Mouse (Mus musculus) CH12.LX (cell line): ENCODE data around the gene Aqp6. TPM values are rescaled to one million over a fixed set of nuclear protein-coding genes. Genes with fewer than 3 reads are reported as not detected.

ENCODE experiments used
- DNase-seq: peaks from one replicate; pipeline ENCODE4 v3.0.0-alpha.2; 2013; ENCODE audit errors: extremely low read depth
- H3K27ac ChIP-seq: 2 replicates; pipeline ENCODE4 v1.5.1; 2012; ENCODE audit warnings: low read depth, mild to moderate bottlenecking, control low read depth, moderate library complexity; ENCODE audit not compliant: insufficient read depth
- H3K27me3 ChIP-seq: replicated peaks from 2 replicates; pipeline ENCODE3; 2012; ENCODE audit warnings: inconsistent platforms
- H3K36me3 ChIP-seq, 2 experiments: replicated peaks in 1 of 2; 2 replicates each; pipeline versions ENCODE3 to v1.6.1; 2012; ENCODE audit warnings: inconsistent platforms in 1 of 2, low read length in 1 of 2, mild to moderate bottlenecking in 1 of 2, mixed read lengths in 1 of 2, moderate library complexity in 1 of 2; ENCODE audit not compliant: control insufficient read depth in 1 of 2, insufficient read depth in 1 of 2
- H3K4me1 ChIP-seq, 2 experiments: 2 replicates each; pipeline ENCODE4 v1.6.1; 2012; ENCODE audit warnings: inconsistent platforms in 1 of 2, moderate library complexity in 1 of 2; ENCODE audit not compliant: insufficient read depth in 2 of 2, control insufficient read depth in 1 of 2
- H3K4me2 ChIP-seq: 2 replicates; pipeline ENCODE4 v1.6.1; 2012; ENCODE audit warnings: low read depth, mild to moderate bottlenecking, control low read depth; ENCODE audit not compliant: poor library complexity, insufficient read depth, severe bottlenecking
- H3K4me3 ChIP-seq, 3 experiments: fragments of 150-350 bp in 1 of 3; sonication (generic) in 1 of 3; replicated peaks in 1 of 3; 2 replicates each; pipeline versions ENCODE3 to v1.5.1; 2011 to 2012; ENCODE audit warnings: low read depth in 2 of 3, low read length in 2 of 3, mild to moderate bottlenecking in 2 of 3, moderate library complexity in 2 of 3, control low read depth in 1 of 3, improper control_type of control experiment in 1 of 3, inconsistent platforms in 1 of 3, mixed read lengths in 1 of 3; ENCODE audit not compliant: poor library complexity in 1 of 3
- H3K79me2 ChIP-seq: replicated peaks from 2 replicates; pipeline ENCODE4 v1.6.1; 2012; ENCODE audit warnings: mild to moderate bottlenecking, moderate library complexity; ENCODE audit not compliant: control insufficient read depth, poor library complexity, insufficient read depth, severe bottlenecking; ENCODE audit errors: extremely low read depth
- H3K9ac ChIP-seq: 2 replicates; pipeline ENCODE4 v1.6.1; 2012; ENCODE audit warnings: low read depth, mild to moderate bottlenecking, control low read depth, moderate library complexity; ENCODE audit not compliant: insufficient read depth
- H3K9me3 ChIP-seq: replicated peaks from 2 replicates; pipeline ENCODE3; 2012; ENCODE audit warnings: low read length, inconsistent platforms, mixed read lengths
- CHD1 ChIP-seq: IDR thresholded peaks from 2 replicates; pipeline ENCODE4 v1.6.1; 2012; ENCODE audit warnings: low read depth, low read length, improper control_type of control experiment, inconsistent platforms
- CHD2 ChIP-seq: IDR thresholded peaks from 2 replicates; pipeline ENCODE4 v1.6.1; 2011; ENCODE audit warnings: low read length, improper control_type of control experiment
- E2F4 ChIP-seq: IDR thresholded peaks from 2 replicates; pipeline ENCODE4 v1.6.1; 2011; ENCODE audit warnings: low read depth, low read length, improper control_type of control experiment; ENCODE audit not compliant: insufficient replicate concordance
- ELF1 ChIP-seq: IDR thresholded peaks from 2 replicates; pipeline ENCODE4 v1.6.1; 2014; ENCODE audit warnings: low read depth, mild to moderate bottlenecking, inconsistent platforms, low read length, improper control_type of control experiment
- EP300 ChIP-seq: IDR thresholded peaks from 2 replicates; pipeline ENCODE4 v1.6.1; 2011; ENCODE audit warnings: low read length, improper control_type of control experiment
- ETS1 ChIP-seq: conservative IDR thresholded peaks from 2 replicates; pipeline ENCODE4 v1.6.1; 2012; ENCODE audit warnings: low read depth, mild to moderate bottlenecking, inconsistent platforms, low read length, improper control_type of control experiment, moderate library complexity
- HCFC1 ChIP-seq: IDR thresholded peaks from 2 replicates; pipeline ENCODE4 v1.6.1; 2012; ENCODE audit warnings: low read depth, mild to moderate bottlenecking, inconsistent platforms, low read length, improper control_type of control experiment
- JUN ChIP-seq: IDR thresholded peaks from 2 replicates; pipeline ENCODE4 v1.6.1; 2011; ENCODE audit warnings: low read depth, mild to moderate bottlenecking, low read length, improper control_type of control experiment, moderate library complexity; ENCODE audit not compliant: insufficient read depth
- MAFK ChIP-seq: IDR thresholded peaks from 2 replicates; pipeline ENCODE4 v1.6.1; 2011; ENCODE audit warnings: low read length, improper control_type of control experiment; ENCODE audit not compliant: insufficient replicate concordance
- MAX ChIP-seq: IDR thresholded peaks from 2 replicates; pipeline ENCODE4 v1.6.1; 2011; ENCODE audit warnings: low read length, improper control_type of control experiment
- MXI1 ChIP-seq: IDR thresholded peaks from 2 replicates; pipeline ENCODE4 v1.6.1; 2011; ENCODE audit warnings: mild to moderate bottlenecking, low read depth, low read length, improper control_type of control experiment
- NRF1 ChIP-seq: IDR thresholded peaks from 2 replicates; pipeline ENCODE4 v1.6.1; 2014; ENCODE audit warnings: low read depth, mild to moderate bottlenecking, inconsistent platforms, low read length, improper control_type of control experiment, moderate library complexity
- POLR2A ChIP-seq: IDR thresholded peaks from 2 replicates; pipeline ENCODE4 v1.6.1; 2011; ENCODE audit warnings: low read depth, mild to moderate bottlenecking, improper control_type of control experiment, low read length
- POLR2AphosphoS2 ChIP-seq: IDR thresholded peaks from 2 replicates; pipeline ENCODE4 v1.6.1; 2011; ENCODE audit warnings: low read depth, low read length, improper control_type of control experiment
- RAD21 ChIP-seq: IDR thresholded peaks from 2 replicates; pipeline ENCODE4 v1.6.1; 2011; ENCODE audit warnings: low read depth, mild to moderate bottlenecking, low read length, improper control_type of control experiment, moderate library complexity
- RCOR1 ChIP-seq: conservative IDR thresholded peaks from 2 replicates; pipeline ENCODE4 v1.6.1; 2012; ENCODE audit warnings: low read depth, mild to moderate bottlenecking, inconsistent platforms, low read length, improper control_type of control experiment
- TCF12 ChIP-seq: IDR thresholded peaks from 2 replicates; pipeline ENCODE4 v1.6.1; 2014; ENCODE audit warnings: low read depth, mild to moderate bottlenecking, inconsistent platforms, low read length, improper control_type of control experiment
- USF2 ChIP-seq: conservative IDR thresholded peaks from 2 replicates; pipeline ENCODE4 v1.6.1; 2011; ENCODE audit warnings: low read depth, low read length, improper control_type of control experiment
- ZC3H11A ChIP-seq: IDR thresholded peaks from 2 replicates; pipeline ENCODE4 v1.6.1; 2012; ENCODE audit warnings: low read depth, mild to moderate bottlenecking, inconsistent platforms, low read length, improper control_type of control experiment
- ZKSCAN1 ChIP-seq: IDR thresholded peaks from 2 replicates; pipeline ENCODE4 v1.6.1; 2012; ENCODE audit warnings: low read depth, inconsistent platforms, low read length, improper control_type of control experiment, borderline replicate concordance
- ZMIZ1 ChIP-seq: IDR thresholded peaks from 2 replicates; pipeline ENCODE4 v1.6.1; 2012; ENCODE audit warnings: low read depth, mild to moderate bottlenecking, inconsistent platforms, low read length, improper control_type of control experiment
- ZNF384 ChIP-seq: IDR thresholded peaks from 2 replicates; pipeline ENCODE4 v1.6.1; 2012; ENCODE audit warnings: low read depth, low read length, improper control_type of control experiment, inconsistent platforms
- dilution Hi-C: fragments of 300-500 bp; cut with MboI; formaldehyde crosslinking; loops from 2 replicates; pipeline ENCODE4 v1.14.3; 2020; ENCODE audit warnings: low sequenced_read_pairs; ENCODE audit not compliant: extremely low pct_unique_long_range_greater_than_20kb, extremely low pct_ligation_motif_present
- in situ Hi-C: fragments of 300-500 bp; cut with MboI; formaldehyde crosslinking; loops from 3 replicates; pipeline ENCODE4 v1.14.3; 2019; ENCODE audit warnings: low sequenced_read_pairs, low pct_ligation_motif_present, low pct_unique_long_range_greater_than_20kb, mixed read lengths
- polyA plus RNA-seq: library from polyadenylated mRNA; unstranded; fragments of >175 nt; gene quantifications from 2 replicates; pipeline ENCODE4 v1.2.1, GENCODE M21; 2012; ENCODE audit warnings: low read depth; ENCODE audit not compliant: insufficient read length
- total RNA-seq, 2 experiments: library from RNA; depleted of rRNA; stranded (reverse); fragments of 300-350 nt in 1 of 2; fragments of >200 nt in 1 of 2; gene quantifications; 2 replicates each; pipeline ENCODE4 v1.2.3; 2012 to 2014

Gene Aqp6
- total and polyA plus RNA-seq, 3 experiments, result not detected

DNA sequence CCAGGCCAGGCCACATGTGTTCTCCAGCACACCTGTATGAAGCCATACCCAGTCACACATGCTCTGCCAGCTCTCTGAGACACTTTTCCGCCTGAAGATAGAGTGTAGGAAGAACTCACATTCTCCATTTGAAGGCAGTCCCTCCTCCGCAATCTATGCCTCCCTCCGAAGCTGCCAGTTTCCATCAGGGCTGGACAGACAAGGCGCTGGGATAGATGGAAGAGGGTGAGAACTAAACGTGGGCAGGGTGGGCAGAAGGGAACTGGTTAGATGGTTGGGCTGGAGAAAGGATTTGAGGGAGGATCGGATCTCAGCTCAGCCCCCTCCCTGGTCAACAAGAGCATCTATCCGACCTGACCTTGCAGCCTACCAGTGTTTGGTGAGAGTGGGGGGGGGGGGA is 4.4 kb upstream of the Aqp6 start:
- no peaks in the 10 kb centered on the region for H3K9me3 ChIP-seq
- no peak for DNase-seq
- in situ Hi-C loops (loop anchor here (5.0 kb wide), 2 partner anchors 70 to 100 kb away; no protein-coding TSS in a partner anchor), dilution Hi-C loops (no loop called here)
- H3K9ac ChIP-seq, result no peak overlapping the region
- no peak for TF ChIP-seq HCFC1
- TF ChIP-seq MAX, result no peak
- TF ChIP-seq NRF1, result no peak
- TF ChIP-seq ZKSCAN1, result no peak
- TF ChIP-seq EP300, result no peak
- TF ChIP-seq JUN, result no peak
- TF ChIP-seq ZC3H11A, result no peak
- no peak for TF ChIP-seq ETS1
- TF ChIP-seq E2F4, result no peak
- TF ChIP-seq RCOR1, result no peak
- H3K4me2 ChIP-seq, result no peak overlapping the region
- no peaks in the 10 kb centered on the region for H3K36me3 ChIP-seq
- no peak overlapping the region for H3K27ac ChIP-seq
- peaks cover 87% of the 10 kb centered on the region for H3K27me3 ChIP-seq
- peaks cover 0 to 14% of the 10 kb centered on the region in 2 experiments; a peak in 2 of 4 replicates for H3K4me1 ChIP-seq
- no peak overlapping the region for H3K4me3 ChIP-seq
- no peaks in the 10 kb centered on the region for H3K79me2 ChIP-seq

GRCm38 (mm10) chr15:99597596-99597995 is 3.6 kb upstream of the Aqp6 start:
- Histone ChIP-seq H3K27ac (no peak overlapping the region), H3K4me2 (no peak overlapping the region), H3K27me3 (peaks cover 86% of the 10 kb centered on the region), H3K9me3 (no peaks in the 10 kb centered on the region), H3K9ac (no peak overlapping the region), H3K4me3 (no peak overlapping the region), H3K79me2 (no peaks in the 10 kb centered on the region), H3K36me3 (no peaks in the 10 kb centered on the region), H3K4me1 (peaks cover 0 to 14% of the 10 kb centered on the region in 2 experiments; a peak in 2 of 4 replicates)
- DNase-seq, result no peak
- no peak for TF ChIP-seq ZMIZ1
- no peak for TF ChIP-seq MXI1
- TF ChIP-seq POLR2A, result no peak
- no peak for TF ChIP-seq RCOR1
- no peak for TF ChIP-seq ELF1
- TF ChIP-seq CHD1, result no peak
- no peak for TF ChIP-seq RAD21
- no peak for TF ChIP-seq USF2
- TF ChIP-seq POLR2AphosphoS2, result no peak
- TF ChIP-seq CHD2, result no peak
- TF ChIP-seq ZNF384, result no peak
- no peak for TF ChIP-seq MAFK
- no peak for TF ChIP-seq TCF12
- TF ChIP-seq MAX, result no peak
- no peak for TF ChIP-seq NRF1
- in situ Hi-C loops, result loop anchor here (5.0 kb wide), 2 partner anchors 70 to 100 kb away; no protein-coding TSS in a partner anchor
- dilution Hi-C loops, result no loop called here
